ENCODE assay signal across 8 mouse cellular contexts in genomic region chr6:71823085-71823484, GRCm38 (mm10). TPM values are rescaled to one million over a fixed set of nuclear protein-coding genes. Genes with fewer than 3 reads are reported as not detected.
DNase-seq lines count a peak whose midpoint lies in the region; ATAC-seq and TF ChIP-seq lines count a peak whose summit lies in the region.

No protein-coding gene starts in this region.

- H3K27me3 ChIP-seq in heart, embryonic 16.5 days (ENCODE audit: control insufficient read depth, insufficient read depth, low read length) = no peaks in the 10 kb centered on the region
- H3K27me3 ChIP-seq in hindbrain, postnatal 0 days (ENCODE audit: insufficient read depth, low read length) = no peaks in the 10 kb centered on the region; the same call in 1 of the 2 replicates
- no peaks in the 10 kb centered on the region for H3K27me3 ChIP-seq in midbrain, embryonic 13.5 days

- peak overlapping the region; percentile 67 for H3K27ac ChIP-seq in heart, embryonic 16.5 days (ENCODE audit: low read length)
- peak overlapping the region; percentile 66; the same call in 1 of the 2 replicates for H3K27ac ChIP-seq in brown adipose tissue, adult 24 weeks (replicated peaks; ENCODE audit: low read depth, low read length)
- H3K27ac ChIP-seq in hindbrain, postnatal 0 days = 0 out of 2 replicates have a peak overlapping the region, but pooled peaks have one; percentile 26
- H3K27ac ChIP-seq in midbrain, embryonic 13.5 days = 0 out of 2 replicates have a peak overlapping the region, but pooled peaks have one; percentile 54

- peak overlapping the region; percentile 77 for H3K4me3 ChIP-seq in heart, embryonic 16.5 days (ENCODE audit: low read length)
- peak overlapping the region; percentile 99 for H3K4me3 ChIP-seq in brown adipose tissue, adult 24 weeks (ENCODE audit: insufficient read depth, low read depth, low read length)
- peak overlapping the region; percentile 78 for H3K4me3 ChIP-seq in hindbrain, postnatal 0 days (ENCODE audit: low read length)
- H3K4me3 ChIP-seq in midbrain, embryonic 13.5 days (replicated peaks) = peak overlapping the region; percentile 70

- H3K4me1 ChIP-seq in heart, embryonic 16.5 days (ENCODE audit: control insufficient read depth, insufficient read depth, low read length) = peaks cover 11% of the 10 kb centered on the region
- H3K4me1 ChIP-seq in brown adipose tissue, adult 24 weeks (ENCODE audit: control insufficient read depth, insufficient read depth, insufficient read length, low read length) = peaks cover 4% of the 10 kb centered on the region; the same call in 1 of the 2 replicates
- H3K4me1 ChIP-seq in hindbrain, postnatal 0 days (ENCODE audit: insufficient read depth, low read length) = peaks cover 7% of the 10 kb centered on the region; the same call in 1 of the 2 replicates
- H3K4me1 ChIP-seq in midbrain, embryonic 13.5 days (replicated peaks) = peaks cover 14% of the 10 kb centered on the region

- TF ChIP-seq CTCF in hindbrain, postnatal 0 days (IDR thresholded peaks at IDR 0.05; ENCODE audit: low read depth) = no peak

- no peak for DNase-seq in heart, adult 18-20 months
- no peak for DNase-seq in hindbrain, postnatal 0 days (ENCODE audit: low spot score)
- no peak for DNase-seq in thymus, postnatal 4 days
- no peak for DNase-seq in spleen, postnatal 14 days (ENCODE audit: low spot score in 2 of 2)
- DNase-seq in right cerebral cortex, postnatal 36 days (ENCODE audit: low spot score in 2 of 2) = no peak

- peak; percentile 42 for ATAC-seq in heart, embryonic 16.5 days (replicated peaks; ENCODE audit: extremely low read depth, insufficient read depth, low FRiP score)
- ATAC-seq in hindbrain, postnatal 0 days = peak; percentile 63
- peak; percentile 50 for ATAC-seq in midbrain, embryonic 13.5 days

- H3K4me2 ChIP-seq in heart, embryonic 16.5 days (ENCODE audit: low read depth, low read length) = peak overlapping the region; percentile 95
- peak overlapping the region; percentile 92 for H3K4me2 ChIP-seq in hindbrain, postnatal 0 days (ENCODE audit: low read depth, low read length)
- H3K4me2 ChIP-seq in midbrain, embryonic 13.5 days (replicated peaks) = peak overlapping the region; percentile 68

- H3K9me3 ChIP-seq in heart, embryonic 16.5 days (replicated peaks; ENCODE audit: control insufficient read depth, low read length) = no peaks in the 10 kb centered on the region
- no peaks in the 10 kb centered on the region for H3K9me3 ChIP-seq in hindbrain, postnatal 0 days (ENCODE audit: low read length)
- no peaks in the 10 kb centered on the region for H3K9me3 ChIP-seq in midbrain, embryonic 13.5 days

- 1% methylated on average over 7 of the region's 7 CpGs for WGBS in heart, embryonic 16.5 days
- WGBS in hindbrain, postnatal 0 days = 3% methylated on average over 7 of the region's 7 CpGs
- WGBS in midbrain, embryonic 13.5 days = under 1% methylated on average over 7 of the region's 7 CpGs

- peak overlapping the region; percentile 81 for H3K9ac ChIP-seq in heart, embryonic 16.5 days (ENCODE audit: low read length)
- peak overlapping the region; percentile 63 for H3K9ac ChIP-seq in hindbrain, postnatal 0 days (replicated peaks; ENCODE audit: low read length)
- peak overlapping the region; percentile 66 for H3K9ac ChIP-seq in midbrain, embryonic 13.5 days (replicated peaks)

- H3K36me3 ChIP-seq in heart, embryonic 16.5 days (ENCODE audit: control insufficient read depth, insufficient read depth) = peaks cover 5% of the 10 kb centered on the region
- H3K36me3 ChIP-seq in hindbrain, postnatal 0 days (ENCODE audit: insufficient read depth, low read length) = peaks cover 6% of the 10 kb centered on the region; the same call in 1 of the 2 replicates
- peaks cover 7% of the 10 kb centered on the region for H3K36me3 ChIP-seq in midbrain, embryonic 13.5 days

RNA-seq across cellular contexts. Expression of gene Mrpl35, which starts 3.7 kb away (rescaled TPM):
- 61.3 and 61.7 TPM in 2 replicates for polyA plus RNA-seq in heart, embryonic 16.5 days (2015; fragmentation: Nextera tagmentation; extraction: Ambion mirVana)
- total RNA-seq in heart, adult 18-20 months (2021) = 10 to 100 TPM; 54.7 to 55.6 TPM
- 94.4 and 122 TPM in 2 replicates for polyA plus RNA-seq in brown adipose tissue, adult 24 weeks (2012; ENCODE audit: insufficient read depth, insufficient read length, missing spikeins)
- 6.0 and 8.3 TPM in 2 replicates for total RNA-seq in hindbrain, postnatal 0 days (2014; rRNA removed)
- polyA plus RNA-seq in hindbrain, postnatal 0 days (2015; fragmentation: Nextera tagmentation; extraction: Ambion mirVana) = 50.8 and 51.8 TPM in 2 replicates
- polyA plus RNA-seq in midbrain, embryonic 13.5 days (2015; fragmentation: Nextera tagmentation; extraction: Ambion mirVana) = 42.3 and 47.5 TPM in 2 replicates

RNA-seq across cellular contexts. Expression of gene Immt, which starts 8.0 kb away (rescaled TPM):
- 368 and 402 TPM in 2 replicates for polyA plus RNA-seq in heart, embryonic 16.5 days (2015; fragmentation: Nextera tagmentation; extraction: Ambion mirVana)
- total RNA-seq in heart, adult 18-20 months (2021) = 100 to 1,000 TPM; 644 to 655 TPM
- polyA plus RNA-seq in brown adipose tissue, adult 24 weeks (2012; ENCODE audit: insufficient read depth, insufficient read length, missing spikeins) = 660 and 701 TPM in 2 replicates
- 112 and 125 TPM in 2 replicates for total RNA-seq in hindbrain, postnatal 0 days (2014; rRNA removed)
- polyA plus RNA-seq in hindbrain, postnatal 0 days (2015; fragmentation: Nextera tagmentation; extraction: Ambion mirVana) = 164 and 165 TPM in 2 replicates
- 161 and 163 TPM in 2 replicates for polyA plus RNA-seq in midbrain, embryonic 13.5 days (2015; fragmentation: Nextera tagmentation; extraction: Ambion mirVana)
